ENCODE assay signal across 8 mouse cellular contexts in genomic region chr6:119108466-119109394, GRCm38 (mm10).
A peak's percentile ranks its signal among the peaks of the same experiment; 100 is the strongest.
DNase-seq lines count a peak whose midpoint lies in the region; ATAC-seq and TF ChIP-seq lines count a peak whose summit lies in the region.

No protein-coding gene starts in this region.

- H3K27ac ChIP-seq in embryonic facial prominence, embryonic 11.5 days (replicated peaks; ENCODE audit: low read depth, low read length) = peak overlapping the region; percentile 65
- H3K27ac ChIP-seq in heart, adult 2 months = peak overlapping the region; percentile 68
- H3K27ac ChIP-seq in intestine, postnatal 0 days (ENCODE audit: low read depth, low read length) = peak overlapping the region; percentile 17

- no peak for TF ChIP-seq POLR2A in heart, adult 2 months (IDR thresholded peaks at IDR 0.05; ENCODE audit: insufficient read depth, low read depth, low read length)

- DNase-seq in urinary bladder, postnatal 14 days (ENCODE audit: low spot score) = peak; percentile 58
- no peak for DNase-seq in urinary bladder, postnatal 10 days (ENCODE audit: low spot score)
- DNase-seq in embryonic facial prominence, embryonic 11.5 days (ENCODE audit: low spot score) = peak; percentile 81
- DNase-seq in heart, adult 2 months = peak; percentile 63 to 64
- peak; percentile 75 for DNase-seq in left cerebral cortex, postnatal 4 days
- peak; percentile 80 for DNase-seq in mesoderm, embryonic 11.5 days (ENCODE audit: low read depth, low spot score)
- DNase-seq in right cerebral cortex, postnatal 4 days = peak; percentile 79

- no peaks in the 10 kb centered on the region for H3K79me2 ChIP-seq in heart, adult 2 months (replicated peaks; ENCODE audit: control insufficient read depth, insufficient read depth, low read length)

- no peaks in the 10 kb centered on the region for H3K4me1 ChIP-seq in embryonic facial prominence, embryonic 11.5 days (ENCODE audit: control insufficient read depth, insufficient read depth, low read length)
- H3K4me1 ChIP-seq in heart, adult 2 months (ENCODE audit: control insufficient read depth, insufficient read depth, low read length) = no peaks in the 10 kb centered on the region
- peaks cover 11% of the 10 kb centered on the region; the same call in 1 of the 2 replicates for H3K4me1 ChIP-seq in intestine, postnatal 0 days (replicated peaks; ENCODE audit: control insufficient read depth, insufficient read depth, low read length)

- no peaks in the 10 kb centered on the region for H3K9me3 ChIP-seq in embryonic facial prominence, embryonic 11.5 days (replicated peaks; ENCODE audit: control insufficient read depth, low read length)
- no peaks in the 10 kb centered on the region for H3K9me3 ChIP-seq in intestine, postnatal 0 days (ENCODE audit: control insufficient read depth)

- peak overlapping the region; percentile 79 for H3K9ac ChIP-seq in embryonic facial prominence, embryonic 11.5 days (replicated peaks; ENCODE audit: low read length)
- peak overlapping the region; percentile 75 for H3K9ac ChIP-seq in heart, adult 2 months (ENCODE audit: low read depth, low read length)
- H3K9ac ChIP-seq in intestine, postnatal 0 days (ENCODE audit: low read depth, low read length) = peak overlapping the region; percentile 45; the same call in 1 of the 2 replicates

- no peaks in the 10 kb centered on the region for H3K36me3 ChIP-seq in embryonic facial prominence, embryonic 11.5 days (replicated peaks; ENCODE audit: control insufficient read depth, insufficient read depth, low read depth, low read length)
- H3K36me3 ChIP-seq in heart, adult 2 months (ENCODE audit: control insufficient read depth, insufficient read depth, low read length) = 0 out of 2 replicates have a peak, but pooled peaks cover 2% of the 10 kb centered on the region
- H3K36me3 ChIP-seq in intestine, postnatal 0 days (ENCODE audit: control insufficient read depth, insufficient read depth) = no peaks in the 10 kb centered on the region

- peak overlapping the region; percentile 64 for H3K4me3 ChIP-seq in embryonic facial prominence, embryonic 11.5 days (ENCODE audit: low read depth, low read length)
- H3K4me3 ChIP-seq in heart, adult 2 months = peak overlapping the region; percentile 59
- peak overlapping the region; percentile 58 for H3K4me3 ChIP-seq in intestine, postnatal 0 days (ENCODE audit: low read depth, low read length)

- WGBS in embryonic facial prominence, embryonic 11.5 days = 0% methylated on average over 45 of the region's 93 CpGs
- WGBS in heart, adult 2 months = under 1% methylated on average over 89 of the region's 93 CpGs
- WGBS in intestine, postnatal 0 days = 1% methylated on average over 28 of the region's 93 CpGs

- intact Hi-C loops in heart, adult 2 months (cut with DNase I) = loop anchor here (10.0 kb wide), 1 partner anchor 264 kb away; no protein-coding TSS in a partner anchor
- intact Hi-C loops in left cerebral cortex, postnatal 4 days (cut with DNase I) = no loop called here

- ATAC-seq in embryonic facial prominence, embryonic 11.5 days (replicated peaks; ENCODE audit: insufficient number of reproducible peaks, low FRiP score, low TSS enrichment, low read depth) = peak; percentile 74
- peak; percentile 56 for ATAC-seq in intestine, postnatal 0 days

- peaks cover 13% of the 10 kb centered on the region for H3K27me3 ChIP-seq in embryonic facial prominence, embryonic 11.5 days (ENCODE audit: control insufficient read depth, insufficient read depth, low read length)
- H3K27me3 ChIP-seq in heart, adult 2 months (ENCODE audit: control insufficient read depth, insufficient read depth, low read length) = no peaks in the 10 kb centered on the region
- peaks cover 54% of the 10 kb centered on the region for H3K27me3 ChIP-seq in intestine, postnatal 0 days (replicated peaks; ENCODE audit: control insufficient read depth, insufficient read depth, low read length)

- TF ChIP-seq EP300 in heart, adult 2 months (IDR thresholded peaks at IDR 0.05; ENCODE audit: insufficient read depth, low read depth, low read length) = no peak

- peak; percentile 75 for TF ChIP-seq CTCF in heart, adult 2 months (IDR thresholded peaks at IDR 0.05)
- TF ChIP-seq CTCF in intestine, postnatal 0 days (IDR thresholded peaks at IDR 0.05; ENCODE audit: low read depth) = peak; percentile 73

- H3K4me2 ChIP-seq in embryonic facial prominence, embryonic 11.5 days (ENCODE audit: low read depth, low read length) = peak overlapping the region; percentile 86
- peak overlapping the region; percentile 98 for H3K4me2 ChIP-seq in intestine, postnatal 0 days (replicated peaks; ENCODE audit: low read depth)

Comparison
In these comparisons a context has a peak if more than half of its experiments do, and no peak if none do; other contexts are left out.
1. H3K27ac ChIP-seq: peak in every context shown above with its lines; median percentile 68 in heart, adult 2 months; 65 in embryonic facial prominence, embryonic 11.5 days; 17 in intestine, postnatal 0 days.